Mouse (Mus musculus) erythroblast, embryonic 14.5 days (primary cell): ENCODE data around the gene C8a.

Experiments used
- GATA1 ChIP-seq: IDR thresholded peaks from 2 replicates; pipeline ENCODE4 v1.6.1; 2012; ENCODE audit warnings: low read length, inconsistent platforms, mixed read lengths
- TAL1 ChIP-seq: IDR thresholded peaks from 3 replicates; pipeline ENCODE4 v1.6.1; 2012; ENCODE audit warnings: low read length, inconsistent platforms, mixed read lengths

GRCm38 (mm10) chr4:104869581-104869980, 6.6 kb downstream of the C8a start:
- no peak for TF ChIP-seq GATA1
- TF ChIP-seq TAL1, result no peak
